Mouse (Mus musculus) small intestine, adult 2 months (tissue): Measurements from ENCODE around the gene Naglu. TPM values are rescaled to one million over a fixed set of nuclear protein-coding genes. Genes with fewer than 3 reads are reported as not detected.

Source experiments
- H3K27ac ChIP-seq: fragments of 200-500 bp; 2 replicates; pipeline ENCODE4 v1.5.1; 2012; ENCODE audit warnings: low read depth, low read length, control low read depth, inconsistent platforms; ENCODE audit not compliant: insufficient read depth
- H3K27me3 ChIP-seq: fragments of 200-500 bp; 2 replicates; pipeline ENCODE4 v1.6.1; 2012; ENCODE audit warnings: mild to moderate bottlenecking, moderate library complexity, low read length, inconsistent platforms; ENCODE audit not compliant: control insufficient read depth, insufficient read depth
- H3K36me3 ChIP-seq: fragments of 200-500 bp; 2 replicates; pipeline ENCODE4 v1.6.1; 2012; ENCODE audit warnings: mild to moderate bottlenecking, low read length, control low read depth, inconsistent platforms; ENCODE audit not compliant: control insufficient read depth, insufficient read depth
- H3K4me1 ChIP-seq: fragments of 200-500 bp; 2 replicates; pipeline ENCODE4 v1.6.1; 2012; ENCODE audit warnings: low read length, inconsistent platforms, mixed read lengths; ENCODE audit not compliant: control insufficient read depth, insufficient read depth, insufficient read length
- H3K4me3 ChIP-seq: fragments of 200-500 bp; 2 replicates; pipeline ENCODE4 v1.5.1; 2012; ENCODE audit warnings: low read depth, mild to moderate bottlenecking, control low read depth, inconsistent platforms, low read length, moderate library complexity
- CTCF ChIP-seq: fragments of 200-500 bp; IDR thresholded peaks from 2 replicates; pipeline ENCODE4 v1.5.1; 2012; ENCODE audit warnings: low read depth, mild to moderate bottlenecking, control low read depth, inconsistent platforms, low read length, moderate library complexity, mixed read lengths; ENCODE audit not compliant: insufficient replicate concordance, insufficient read length; ENCODE audit errors: extremely low read depth
- POLR2A ChIP-seq: fragments of 200-500 bp; IDR thresholded peaks from 2 replicates; pipeline ENCODE4 v1.6.1; 2012; ENCODE audit warnings: low read depth, mild to moderate bottlenecking, control low read depth, inconsistent platforms, low read length, moderate library complexity
- WGBS: fragments of 180-500 bp; shearing (Covaris S2); methylation state at CpG from one replicate; pipeline ENCODE4 v1.1.7; 2018; 5-methylcytosine and 5-hydroxymethylcytosine counted together
- polyA plus RNA-seq: library from polyadenylated mRNA; depleted of rRNA; stranded (reverse); fragments of >200 nt; gene quantifications from 2 replicates; pipeline ENCODE4 v1.2.3, GENCODE M21; 2012

Gene Naglu
- polyA plus RNA-seq, 1 experiment: 19.1 TPM

- Histone ChIP-seq H3K27me3 (peaks cover 13% of the 10 kb centered on the region), H3K36me3 (peaks cover under 1% of the 10 kb centered on the region), H3K4me3 (peak overlapping the region; percentile 84), H3K4me1 (peaks cover 31% of the 10 kb centered on the region), H3K27ac (peak overlapping the region; percentile 78)
- 13% methylated on average over 19 of the region's 19 CpGs for WGBS
- no peak for TF ChIP-seq POLR2A
- TF ChIP-seq CTCF: no peak
Measured at GRCm38 (mm10) chr11:101083083-101083697, 13.4 kb downstream of the Naglu start.

GRCm38 (mm10) chr11:101084246-101084645, 14.4 kb downstream of the Naglu start:
- no peak overlapping the region for H3K27ac ChIP-seq
- H3K4me3 ChIP-seq: no peak overlapping the region
- TF ChIP-seq POLR2A: no peak
- no peak for TF ChIP-seq CTCF
- peaks cover 32% of the 10 kb centered on the region for H3K4me1 ChIP-seq
- H3K36me3 ChIP-seq: peaks cover 11% of the 10 kb centered on the region
- peaks cover 9% of the 10 kb centered on the region for H3K27me3 ChIP-seq
- 87% methylated on average over 14 of the region's 14 CpGs for WGBS

GRCm38 (mm10) chr11:101084811-101085210, 15.0 kb downstream of the Naglu start:
- peaks cover 17% of the 10 kb centered on the region for H3K36me3 ChIP-seq
- H3K4me1 ChIP-seq: peaks cover 32% of the 10 kb centered on the region
- TF ChIP-seq POLR2A (no peak), CTCF (no peak)
- H3K27ac ChIP-seq: no peak overlapping the region
- H3K4me3 ChIP-seq: no peak overlapping the region
- 96% methylated on average over 12 of the region's 12 CpGs for WGBS
- H3K27me3 ChIP-seq: peaks cover 3% of the 10 kb centered on the region

- Histone ChIP-seq H3K27ac (peak overlapping the region; percentile 94), H3K4me1 (peaks cover 29% of the 10 kb centered on the region), H3K4me3 (no peak overlapping the region), H3K36me3 (peaks cover 24% of the 10 kb centered on the region), H3K27me3 (no peaks in the 10 kb centered on the region)
- WGBS: 87% methylated on average over 18 of the region's 18 CpGs
- TF ChIP-seq CTCF: no peak
- no peak for TF ChIP-seq POLR2A
Measured at GRCm38 (mm10) chr11:101085617-101086322, 16.0 kb downstream of the Naglu start.

GRCm38 (mm10) chr11:101086323-101086674, 16.5 kb downstream of the Naglu start:
- 60% methylated on average over 6 of the region's 6 CpGs for whole genome bisulfite sequencing
- TF ChIP-seq POLR2A: no peak
- TF ChIP-seq CTCF: no peak
- H3K4me3 ChIP-seq: peak overlapping the region; percentile 1; the same call in 1 of the 2 replicates
- H3K27ac ChIP-seq: peak overlapping the region; percentile 94
- H3K36me3 ChIP-seq: peaks cover 29% of the 10 kb centered on the region
- no peaks in the 10 kb centered on the region for H3K27me3 ChIP-seq
- H3K4me1 ChIP-seq: peaks cover 29% of the 10 kb centered on the region

- TF ChIP-seq CTCF (no peak), POLR2A (peak; percentile 82)
- peaks cover 35% of the 10 kb centered on the region for H3K36me3 ChIP-seq
- H3K4me3 ChIP-seq: peak within 1 kb of the TSS; percentile 74
- peak within 1 kb of the TSS; percentile 94 for H3K27ac ChIP-seq
- 2% methylated on average over 49 of the region's 52 CpGs for WGBS
- H3K4me1 ChIP-seq: peaks cover 27% of the 10 kb centered on the region
- H3K27me3 ChIP-seq: no peaks in the 10 kb centered on the region
Measured at GRCm38 (mm10) chr11:101086756-101087681, 17.2 kb downstream of the Naglu start, which contains the start of gene Mlx. Mlx (plus strand) TSS chr11:101087277.
